39 mouse cellular contexts compared by ENCODE assay signal in genomic region chr7:6204200-6204599, GRCm38 (mm10). TPM values are rescaled to one million over a fixed set of nuclear protein-coding genes. Genes with fewer than 3 reads are reported as not detected.
"Had no signal": no experiment of that assay in that cellular context is flagged by ENCODE, and none has a peak within 500 bp of the region (broad histone marks: within the 10 kb centered on the region; RNA-seq: fewer than 3 reads in every experiment).

No protein-coding gene starts in this region.

- H3K27ac ChIP-seq: gastrocnemius, adult 2 months; heart, embryonic 10.5 days; hindbrain, embryonic 10.5 days; hindbrain, embryonic 12.5 days; hindbrain, embryonic 14.5 days; intestine, embryonic 15.5 days; layer of hippocampus, adult 2 months; left cerebral cortex, adult 2 months; limb, embryonic 12.5 days; liver, embryonic 12.5 days; liver, embryonic 14.5 days had no signal

- H3K9ac ChIP-seq: heart, embryonic 12.5 days; hindbrain, embryonic 12.5 days; hindbrain, embryonic 14.5 days; intestine, embryonic 15.5 days; limb, embryonic 12.5 days; liver, embryonic 12.5 days; liver, embryonic 14.5 days had no signal

- H3K27me3 ChIP-seq: heart, embryonic 12.5 days; hindbrain, embryonic 12.5 days; intestine, embryonic 15.5 days; limb, embryonic 12.5 days; liver, embryonic 12.5 days had no signal

- H3K4me3 ChIP-seq: gastrocnemius, adult 2 months; heart, embryonic 10.5 days; heart, embryonic 12.5 days; hindbrain, embryonic 10.5 days; hindbrain, embryonic 12.5 days; intestine, embryonic 15.5 days; layer of hippocampus, adult 2 months; left cerebral cortex, adult 2 months; limb, embryonic 12.5 days; liver, embryonic 12.5 days had no signal

- H3K36me3 ChIP-seq: heart, embryonic 10.5 days; heart, embryonic 12.5 days; hindbrain, embryonic 10.5 days; hindbrain, embryonic 12.5 days; intestine, embryonic 15.5 days; limb, embryonic 12.5 days; liver, embryonic 12.5 days had no signal

- H3K4me1 ChIP-seq: heart, embryonic 10.5 days; heart, embryonic 12.5 days; hindbrain, embryonic 10.5 days; hindbrain, embryonic 12.5 days; intestine, embryonic 15.5 days; limb, embryonic 12.5 days; liver, embryonic 12.5 days had no signal

- DNase-seq: gastrocnemius, adult 2 months; gastrocnemius, postnatal 10 days; gastrocnemius, postnatal 25 days; heart, postnatal 10 days; heart, postnatal 4 days; kidney, adult 18-20 months; kidney, adult 8-10 months; kidney, postnatal 10 days; kidney, postnatal 25 days; kidney, postnatal 4 days; left cerebral cortex, postnatal 4 days had no signal

RNA-seq across cellular contexts. Expression of gene Galp, which starts 7.3 kb away (rescaled TPM):
- total RNA-seq: gastrocnemius, adult 2 months; gastrocnemius, postnatal 10 days; gastrocnemius, postnatal 25 days; gastrocnemius, postnatal 4 days; granulocyte monocyte progenitor cell, adult 5-6 weeks; heart, adult 8-10 months; heart, postnatal 10 days; heart, postnatal 25 days; heart, postnatal 4 days; layer of hippocampus, adult 2 months; layer of hippocampus, postnatal 10 days; layer of hippocampus, postnatal 25 days; left cerebral cortex, adult 2 months; left cerebral cortex, postnatal 25 days; left cerebral cortex, postnatal 4 days; liver, adult 2 months had no signal
- polyA plus RNA-seq: heart, embryonic 10.5 days; heart, embryonic 12.5 days; heart, embryonic 14.5 days; heart, embryonic 16.5 days; hindbrain, embryonic 10.5 days; hindbrain, embryonic 12.5 days; hindbrain, embryonic 14.5 days; hindbrain, embryonic 16.5 days; inflammation-experienced regulatory T-cells, adult 6 months; intestine, embryonic 15.5 days; intestine, postnatal 0 days; kidney, embryonic 14.5 days; kidney, embryonic 16.5 days; limb, embryonic 12.5 days; limb, embryonic 14.5 days; liver, adult 2 months; liver, embryonic 12.5 days; liver, embryonic 14.5 days; liver, embryonic 16.5 days had no signal

RNA-seq across cellular contexts. Expression of gene Zscan5b, which starts 17.9 kb away (rescaled TPM):
- total RNA-seq: gastrocnemius, adult 2 months; gastrocnemius, postnatal 10 days; gastrocnemius, postnatal 25 days; gastrocnemius, postnatal 4 days; granulocyte monocyte progenitor cell, adult 5-6 weeks; heart, adult 8-10 months; heart, postnatal 10 days; heart, postnatal 25 days; heart, postnatal 4 days; layer of hippocampus, adult 2 months; layer of hippocampus, postnatal 10 days; layer of hippocampus, postnatal 25 days; left cerebral cortex, adult 2 months; left cerebral cortex, postnatal 25 days; left cerebral cortex, postnatal 4 days; liver, adult 2 months had no signal
- polyA plus RNA-seq: heart, embryonic 10.5 days; heart, embryonic 12.5 days; heart, embryonic 14.5 days; heart, embryonic 16.5 days; hindbrain, embryonic 10.5 days; hindbrain, embryonic 12.5 days; hindbrain, embryonic 14.5 days; hindbrain, embryonic 16.5 days; intestine, embryonic 15.5 days; intestine, postnatal 0 days; kidney, embryonic 14.5 days; kidney, embryonic 16.5 days; limb, embryonic 12.5 days; limb, embryonic 14.5 days; liver, adult 2 months; liver, embryonic 12.5 days; liver, embryonic 14.5 days; liver, embryonic 16.5 days had no signal

RNA-seq across cellular contexts. Expression of gene Epp13, which starts 48.3 kb away (rescaled TPM):
- total RNA-seq: gastrocnemius, adult 2 months; gastrocnemius, postnatal 10 days; gastrocnemius, postnatal 25 days; gastrocnemius, postnatal 4 days; granulocyte monocyte progenitor cell, adult 5-6 weeks; heart, adult 8-10 months; heart, postnatal 10 days; heart, postnatal 25 days; heart, postnatal 4 days; layer of hippocampus, adult 2 months; layer of hippocampus, postnatal 10 days; layer of hippocampus, postnatal 25 days; left cerebral cortex, adult 2 months; left cerebral cortex, postnatal 25 days; left cerebral cortex, postnatal 4 days; liver, adult 2 months had no signal
- polyA plus RNA-seq: heart, embryonic 10.5 days; heart, embryonic 12.5 days; heart, embryonic 14.5 days; heart, embryonic 16.5 days; hindbrain, embryonic 12.5 days; hindbrain, embryonic 14.5 days; hindbrain, embryonic 16.5 days; inflammation-experienced regulatory T-cells, adult 6 months; intestine, embryonic 15.5 days; intestine, postnatal 0 days; kidney, embryonic 14.5 days; kidney, embryonic 16.5 days; limb, embryonic 12.5 days; limb, embryonic 14.5 days; liver, adult 2 months; liver, embryonic 12.5 days; liver, embryonic 14.5 days; liver, embryonic 16.5 days had no signal
